ENCODE assay signal across 8 mouse cellular contexts in genomic region chr17:62659501-62660175, GRCm38 (mm10).
DNase-seq lines count a peak whose midpoint lies in the region; ATAC-seq lines count a peak whose summit lies in the region.

No protein-coding gene starts in this region.

- no peak overlapping the region for H3K9ac ChIP-seq in kidney, embryonic 15.5 days
- 0 out of 2 replicates have a peak overlapping the region, but pooled peaks have one; percentile 24 for H3K9ac ChIP-seq in midbrain, embryonic 12.5 days (replicated peaks)

- peak; percentile 54; the same call in 1 of the 2 replicates for ATAC-seq in kidney, embryonic 15.5 days (replicated peaks; ENCODE audit: low FRiP score)
- ATAC-seq in midbrain, embryonic 12.5 days (ENCODE audit: low FRiP score, low read depth): peak; percentile 79

- H3K27me3 ChIP-seq in kidney, embryonic 15.5 days: no peaks in the 10 kb centered on the region
- no peaks in the 10 kb centered on the region for H3K27me3 ChIP-seq in midbrain, embryonic 12.5 days

- H3K4me1 ChIP-seq in kidney, embryonic 15.5 days: peaks cover 9% of the 10 kb centered on the region
- peaks cover 26% of the 10 kb centered on the region for H3K4me1 ChIP-seq in midbrain, embryonic 12.5 days

- H3K4me3 ChIP-seq in kidney, embryonic 15.5 days (replicated peaks): no peak overlapping the region
- no peak overlapping the region for H3K4me3 ChIP-seq in midbrain, embryonic 12.5 days

- no peak overlapping the region for H3K4me2 ChIP-seq in kidney, embryonic 15.5 days
- H3K4me2 ChIP-seq in midbrain, embryonic 12.5 days (replicated peaks): no peak overlapping the region

- no peaks in the 10 kb centered on the region for H3K36me3 ChIP-seq in kidney, embryonic 15.5 days
- no peaks in the 10 kb centered on the region for H3K36me3 ChIP-seq in midbrain, embryonic 12.5 days

- 79% methylated on average over 14 of the region's 14 CpGs for WGBS in kidney, embryonic 15.5 days
- 62% methylated on average over 14 of the region's 14 CpGs for WGBS in midbrain, embryonic 12.5 days

- H3K9me3 ChIP-seq in kidney, embryonic 15.5 days (replicated peaks): no peaks in the 10 kb centered on the region
- no peaks in the 10 kb centered on the region for H3K9me3 ChIP-seq in midbrain, embryonic 12.5 days

- H3K27ac ChIP-seq in kidney, embryonic 15.5 days: no peak overlapping the region
- H3K27ac ChIP-seq in midbrain, embryonic 12.5 days (replicated peaks): no peak overlapping the region

- DNase-seq in brain, adult 2 months (ENCODE audit: low read depth, low spot score): peak; percentile 71
- peak; percentile 34 to 44 for DNase-seq in cerebellum, postnatal 25 days
- DNase-seq in thymus, postnatal 14 days: no peak
- no peak for DNase-seq in urinary bladder, postnatal 14 days (ENCODE audit: low spot score)
- no peak for DNase-seq in thymus, postnatal 4 days
- no peak for DNase-seq in B cell, adult 2 months

Comparison
In these comparisons a context has a peak if more than half of its experiments do, and no peak if none do; other contexts are left out.
1. DNase-seq: peak in brain, adult 2 months (single experiment) and cerebellum, postnatal 25 days (2 of 2); none in thymus, postnatal 14 days (single experiment), urinary bladder, postnatal 14 days (single experiment), thymus, postnatal 4 days (single experiment) and B cell, adult 2 months (0 of 2).